Mouse (Mus musculus): ENCODE results near the gene Hoxc13. TPM values are rescaled to one million over a fixed set of nuclear protein-coding genes. Genes with fewer than 3 reads are reported as not detected.

Hoxc13 gene
- polyA plus RNA-seq, 1 experiment from 2014 or later = 4.9 TPM

- no peaks in the 10 kb centered on the region for H3K9me3 ChIP-seq
- 2% methylated on average over 27 of the region's 27 CpGs for WGBS
- H3K4me2 ChIP-seq = peak within 1 kb of the TSS; percentile 91
- H3K4me1 ChIP-seq (replicated peaks) = peaks cover 42% of the 10 kb centered on the region
- H3K9ac ChIP-seq = peak within 1 kb of the TSS; percentile 100
- peak within 1 kb of the TSS; percentile 88 for H3K27ac ChIP-seq (replicated peaks)
- H3K4me3 ChIP-seq = peak within 1 kb of the TSS; percentile 90
- peaks cover 89% of the 10 kb centered on the region for H3K27me3 ChIP-seq
- no peaks in the 10 kb centered on the region for H3K36me3 ChIP-seq
- ATAC-seq (ENCODE audit: low read depth) = peak; percentile 71
Observed at GRCm38 (mm10) chr15:102966776-102967311, 45.9 kb downstream of the Hoxc13 start, which contains the start of gene Hoxc10. TSS of gene Hoxc10 (plus strand) at chr15:102966796.

- Histone ChIP-seq H3K27ac (replicated peaks) (peak within 1 kb of the TSS; percentile 88), H3K27me3 (peaks cover 88% of the 10 kb centered on the region), H3K4me2 (peak within 1 kb of the TSS; percentile 91), H3K36me3 (no peaks in the 10 kb centered on the region), H3K4me3 (peak within 1 kb of the TSS; percentile 90), H3K4me1 (replicated peaks) (peaks cover 42% of the 10 kb centered on the region), H3K9me3 (no peaks in the 10 kb centered on the region), H3K9ac (peak within 1 kb of the TSS; percentile 100)
- WGBS = under 1% methylated on average over 12 of the region's 12 CpGs
- ATAC-seq (ENCODE audit: low read depth) = no peak
Observed at GRCm38 (mm10) chr15:102967312-102967510, 46.3 kb downstream of the Hoxc13 start, which contains the start of gene Hoxc5. TSS of gene Hoxc5 (plus strand) at chr15:102967443.

DNA sequence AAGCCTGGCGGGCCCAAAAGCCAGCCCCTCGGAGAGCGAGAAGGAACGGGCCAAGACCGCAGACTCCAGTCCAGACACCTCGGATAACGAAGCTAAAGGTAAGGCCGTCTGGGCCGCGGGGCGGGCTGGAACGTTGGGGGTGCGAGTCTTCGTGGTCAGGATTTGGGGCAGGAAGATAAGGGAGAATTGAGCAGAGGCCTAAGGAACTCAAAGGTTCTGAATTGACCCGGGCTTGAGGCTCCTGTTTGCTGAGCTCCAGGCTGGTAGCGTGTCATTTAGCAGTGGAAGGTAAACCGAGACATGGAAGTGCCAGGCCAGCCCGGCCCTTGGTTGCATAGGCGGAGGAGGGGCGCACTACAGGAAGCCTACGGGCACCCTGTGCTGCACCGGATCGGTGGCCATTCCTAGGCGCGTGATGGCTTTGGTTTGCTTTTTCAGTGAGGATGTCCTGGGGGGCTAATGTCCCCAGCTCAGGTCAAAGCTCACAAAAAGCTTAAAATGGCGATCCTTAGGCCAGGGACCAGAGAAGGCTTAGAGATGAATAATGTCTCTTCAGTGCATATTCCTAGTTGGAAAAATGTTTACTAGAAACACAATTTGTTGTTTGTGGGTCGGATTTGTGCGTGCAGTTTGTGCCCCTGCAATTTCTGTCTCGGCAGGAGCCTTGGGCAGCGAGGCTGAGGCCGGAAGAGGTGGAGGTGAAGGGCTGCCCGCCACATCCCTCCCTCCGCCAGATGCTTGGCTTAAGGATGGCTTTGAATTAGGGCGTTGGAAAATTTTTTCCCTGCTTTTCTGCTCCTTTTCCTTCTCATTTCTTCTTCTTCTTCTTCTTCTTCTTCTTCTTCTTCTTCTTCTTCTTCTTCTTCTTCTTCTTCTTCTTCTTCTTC lies 46.9 kb downstream of the Hoxc13 start:
- H3K4me1 ChIP-seq (replicated peaks) = peaks cover 42% of the 10 kb centered on the region
- peak overlapping the region; percentile 90 for H3K4me3 ChIP-seq
- peak overlapping the region; percentile 100 for H3K9ac ChIP-seq
- 4% methylated on average over 34 of the region's 34 CpGs for WGBS
- no peak for ATAC-seq (ENCODE audit: low read depth)
- no peaks in the 10 kb centered on the region for H3K36me3 ChIP-seq
- peak overlapping the region; percentile 88 for H3K27ac ChIP-seq (replicated peaks)
- peak overlapping the region; percentile 91 for H3K4me2 ChIP-seq
- peaks cover 83% of the 10 kb centered on the region for H3K27me3 ChIP-seq
- H3K9me3 ChIP-seq = no peaks in the 10 kb centered on the region

- no peak overlapping the region for H3K27ac ChIP-seq (replicated peaks)
- H3K4me2 ChIP-seq = peak overlapping the region; percentile 91
- H3K27me3 ChIP-seq = peaks cover 80% of the 10 kb centered on the region
- no peaks in the 10 kb centered on the region for H3K9me3 ChIP-seq
- ATAC-seq (ENCODE audit: low read depth) = no peak
- peaks cover 39% of the 10 kb centered on the region for H3K4me1 ChIP-seq (replicated peaks)
- H3K4me3 ChIP-seq = peak overlapping the region; percentile 90
- WGBS = 31% methylated on average over 1 of the region's 1 CpGs
- no peaks in the 10 kb centered on the region for H3K36me3 ChIP-seq
- H3K9ac ChIP-seq = peak overlapping the region; percentile 100
Observed at GRCm38 (mm10) chr15:102969296-102969695, 48.4 kb downstream of the Hoxc13 start.

DNA sequence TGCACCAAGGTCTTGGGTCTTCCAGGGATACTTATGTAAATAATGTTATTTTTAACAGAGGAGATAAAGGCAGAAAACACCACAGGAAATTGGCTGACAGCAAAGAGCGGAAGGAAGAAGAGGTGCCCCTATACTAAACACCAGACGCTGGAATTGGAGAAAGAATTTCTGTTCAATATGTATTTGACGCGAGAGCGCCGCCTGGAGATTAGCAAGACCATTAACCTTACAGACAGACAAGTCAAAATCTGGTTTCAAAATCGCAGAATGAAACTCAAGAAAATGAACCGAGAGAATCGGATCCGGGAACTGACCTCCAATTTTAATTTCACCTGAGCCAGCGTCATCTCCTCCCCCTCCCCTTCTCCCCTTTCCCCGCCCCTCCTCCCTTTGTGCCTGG lies 49.8 kb downstream of the Hoxc13 start:
- Histone ChIP-seq H3K4me1 (replicated peaks) (peaks cover 45% of the 10 kb centered on the region), H3K36me3 (no peaks in the 10 kb centered on the region), H3K27me3 (peaks cover 66% of the 10 kb centered on the region), H3K9ac (peak overlapping the region; percentile 100), H3K27ac (replicated peaks) (peak overlapping the region; percentile 99), H3K4me2 (peak overlapping the region; percentile 91), H3K9me3 (no peaks in the 10 kb centered on the region), H3K4me3 (peak overlapping the region; percentile 90)
- WGBS = 1% methylated on average over 12 of the region's 12 CpGs
- no peak for ATAC-seq (ENCODE audit: low read depth)

DNA sequence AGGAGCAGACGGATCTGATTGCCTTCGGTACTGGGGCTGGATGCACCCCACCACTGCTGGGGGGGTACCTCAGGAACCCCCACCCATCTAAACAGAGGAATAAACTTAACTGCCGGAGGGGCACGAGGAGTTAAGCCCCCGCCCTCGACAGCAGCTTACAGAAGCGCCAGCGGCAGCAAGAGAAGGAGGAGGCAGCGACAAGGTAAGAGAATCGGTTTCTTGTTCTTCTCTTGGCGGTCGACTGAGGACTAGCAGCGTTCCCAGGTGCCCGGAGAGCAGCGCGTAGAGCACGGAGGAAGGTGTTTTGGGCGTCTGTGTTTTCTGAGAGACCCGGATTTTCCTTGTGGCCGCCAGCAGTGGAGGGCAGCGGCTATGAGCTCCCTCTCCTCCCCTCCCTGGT lies 51.4 kb downstream of the Hoxc13 start:
- Histone ChIP-seq H3K27ac (replicated peaks) (peak overlapping the region; percentile 99), H3K27me3 (peaks cover 51% of the 10 kb centered on the region), H3K36me3 (no peaks in the 10 kb centered on the region), H3K4me3 (peak overlapping the region; percentile 90), H3K4me2 (peak overlapping the region; percentile 91), H3K9ac (peak overlapping the region; percentile 100), H3K4me1 (replicated peaks) (peaks cover 39% of the 10 kb centered on the region), H3K9me3 (no peaks in the 10 kb centered on the region)
- WGBS = under 1% methylated on average over 21 of the region's 21 CpGs
- ATAC-seq (ENCODE audit: low read depth) = no peak

DNA sequence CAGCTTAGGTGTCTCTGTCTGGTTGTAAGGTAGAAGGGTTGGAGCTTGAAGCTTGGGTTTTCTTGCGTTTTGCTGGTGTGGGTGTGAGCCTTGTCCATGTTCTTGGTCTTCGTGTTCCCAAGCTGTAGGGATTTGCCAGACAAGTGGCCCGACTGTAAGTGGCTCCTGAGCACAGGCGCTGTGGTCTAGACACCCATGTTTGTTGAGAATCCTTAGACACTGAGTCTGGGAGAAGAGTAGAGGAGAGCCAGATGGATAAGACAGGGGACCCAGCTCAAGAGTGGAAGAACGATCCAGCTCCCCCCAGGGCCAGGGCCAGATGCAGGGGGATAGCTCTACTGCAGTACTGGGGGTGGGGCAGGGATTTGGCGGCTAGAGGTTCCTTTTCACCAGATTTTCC lies 51.9 kb downstream of the Hoxc13 start:
- Histone ChIP-seq H3K9ac (peak overlapping the region; percentile 100), H3K4me3 (peak overlapping the region; percentile 90), H3K4me1 (replicated peaks) (peaks cover 41% of the 10 kb centered on the region), H3K9me3 (no peaks in the 10 kb centered on the region), H3K36me3 (no peaks in the 10 kb centered on the region), H3K27ac (replicated peaks) (peak overlapping the region; percentile 99), H3K27me3 (peaks cover 50% of the 10 kb centered on the region), H3K4me2 (peak overlapping the region; percentile 91)
- whole genome bisulfite sequencing = 1% methylated on average over 6 of the region's 6 CpGs
- ATAC-seq (ENCODE audit: low read depth) = no peak

GRCm38 (mm10) chr15:102975034-102975433 lies 54.1 kb downstream of the Hoxc13 start:
- H3K9me3 ChIP-seq = no peaks in the 10 kb centered on the region
- H3K9ac ChIP-seq = peak overlapping the region; percentile 100
- peaks cover 44% of the 10 kb centered on the region for H3K27me3 ChIP-seq
- H3K4me1 ChIP-seq (replicated peaks) = peaks cover 60% of the 10 kb centered on the region
- ATAC-seq (ENCODE audit: low read depth) = no peak
- peak overlapping the region; percentile 91 for H3K4me2 ChIP-seq
- H3K4me3 ChIP-seq = peak overlapping the region; percentile 90
- H3K36me3 ChIP-seq = no peaks in the 10 kb centered on the region
- peak overlapping the region; percentile 99 for H3K27ac ChIP-seq (replicated peaks)
- under 1% methylated on average over 7 of the region's 7 CpGs for WGBS

GRCm38 (mm10) chr15:102975688-102976111 lies 54.8 kb downstream of the Hoxc13 start:
- H3K9ac ChIP-seq = peak overlapping the region; percentile 100
- no peaks in the 10 kb centered on the region for H3K9me3 ChIP-seq
- H3K27ac ChIP-seq (replicated peaks) = peak overlapping the region; percentile 99
- H3K27me3 ChIP-seq = peaks cover 39% of the 10 kb centered on the region
- H3K36me3 ChIP-seq = no peaks in the 10 kb centered on the region
- H3K4me3 ChIP-seq = peak overlapping the region; percentile 90
- H3K4me1 ChIP-seq (replicated peaks) = peaks cover 55% of the 10 kb centered on the region
- under 1% methylated on average over 21 of the region's 21 CpGs for WGBS
- H3K4me2 ChIP-seq = peak overlapping the region; percentile 91
- no peak for ATAC-seq (ENCODE audit: low read depth)

DNA sequence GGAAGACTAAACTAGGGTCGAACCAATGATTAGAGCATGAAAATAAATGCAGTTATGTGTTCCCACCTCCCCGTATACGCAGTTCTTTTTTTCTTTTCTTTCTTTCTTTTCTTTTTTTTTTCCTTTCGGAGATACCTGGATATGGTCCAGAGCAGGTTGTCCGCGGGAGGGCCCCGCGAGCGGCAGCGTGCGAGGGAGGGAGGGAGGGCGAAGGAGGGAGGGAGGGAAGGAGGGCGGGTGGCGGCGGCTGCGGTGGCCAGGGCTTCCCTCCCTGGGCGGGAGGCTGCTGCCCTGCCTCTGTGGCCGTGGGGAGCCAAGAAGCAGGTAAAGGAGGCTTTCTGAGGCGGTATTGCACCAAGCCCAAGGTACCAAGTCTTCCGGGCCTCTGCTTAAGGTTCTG lies 55.3 kb downstream of the Hoxc13 start, which contains the start of gene Hoxc9:
Gene Hoxc9 (plus strand): TSS at position 269 of the 400 bp plus-strand sequence.
- no peaks in the 10 kb centered on the region for H3K9me3 ChIP-seq
- H3K27me3 ChIP-seq = peaks cover 35% of the 10 kb centered on the region
- peaks cover 51% of the 10 kb centered on the region for H3K4me1 ChIP-seq (replicated peaks)
- 2% methylated on average over 7 of the region's 20 CpGs for WGBS
- no peaks in the 10 kb centered on the region for H3K36me3 ChIP-seq
- H3K4me2 ChIP-seq = peak within 1 kb of the TSS; percentile 91
- peak within 1 kb of the TSS; percentile 90 for H3K4me3 ChIP-seq
- peak within 1 kb of the TSS; percentile 100 for H3K9ac ChIP-seq
- ATAC-seq (ENCODE audit: low read depth) = no peak
- H3K27ac ChIP-seq (replicated peaks) = peak within 1 kb of the TSS; percentile 99

DNA sequence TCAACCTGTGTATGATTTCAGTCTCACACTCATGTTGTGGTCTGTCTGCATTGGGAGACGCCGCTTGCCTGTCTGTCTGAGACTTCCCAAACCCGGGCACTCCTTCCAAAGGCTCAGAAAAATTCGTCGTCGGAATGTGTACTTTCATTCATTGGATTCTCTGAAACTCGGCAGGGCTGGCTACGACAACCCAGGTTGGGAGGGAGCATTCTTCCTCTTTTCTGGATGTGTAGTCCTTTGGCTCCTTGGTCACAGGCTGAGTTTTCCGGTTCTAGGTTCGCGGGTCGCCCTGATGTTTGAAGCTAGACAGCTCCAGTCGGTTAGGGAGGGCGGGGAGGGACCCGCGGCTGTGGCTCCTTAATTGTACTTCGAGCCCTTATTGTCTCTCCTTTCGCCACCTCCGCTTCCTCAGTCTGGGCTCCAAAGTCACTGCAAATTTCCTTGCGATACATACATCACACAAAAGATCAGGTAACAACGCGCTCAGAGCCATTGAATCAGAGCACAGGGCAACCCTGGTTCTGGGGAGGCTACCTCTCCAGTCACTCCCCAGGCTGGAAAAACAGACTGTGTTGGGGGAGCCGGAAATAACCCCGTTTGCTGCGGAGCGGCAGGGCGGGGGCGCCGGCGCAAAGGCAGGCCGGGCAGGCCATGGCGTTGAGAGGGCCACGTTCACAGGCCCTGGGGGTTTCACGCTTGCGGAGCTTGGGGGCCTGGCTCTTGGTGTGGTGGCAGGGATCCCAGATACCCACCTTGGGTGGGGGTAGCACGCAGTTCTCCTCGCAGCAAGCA lies 55.9 kb downstream of the Hoxc13 start:
- Histone ChIP-seq H3K36me3 (no peaks in the 10 kb centered on the region), H3K27ac (replicated peaks) (peak overlapping the region; percentile 99), H3K9me3 (no peaks in the 10 kb centered on the region), H3K4me2 (peak overlapping the region; percentile 91), H3K4me1 (replicated peaks) (peaks cover 47% of the 10 kb centered on the region), H3K4me3 (peak overlapping the region; percentile 90), H3K27me3 (peaks cover 31% of the 10 kb centered on the region), H3K9ac (peak overlapping the region; percentile 100)
- no peak for ATAC-seq (ENCODE audit: low read depth)
- WGBS = under 1% methylated on average over 37 of the region's 37 CpGs
